Mouse (Mus musculus) CD4-positive helper T cell, adult 2 months (primary cell): ENCODE results near the gene Fscn3.

ENCODE experiments used
- DNase-seq: peaks from one replicate; pipeline ENCODE4 v3.0.0-alpha.2; 2012; ENCODE audit warnings: low read depth, missing footprints, low spot score

Fscn3 gene

DNA sequence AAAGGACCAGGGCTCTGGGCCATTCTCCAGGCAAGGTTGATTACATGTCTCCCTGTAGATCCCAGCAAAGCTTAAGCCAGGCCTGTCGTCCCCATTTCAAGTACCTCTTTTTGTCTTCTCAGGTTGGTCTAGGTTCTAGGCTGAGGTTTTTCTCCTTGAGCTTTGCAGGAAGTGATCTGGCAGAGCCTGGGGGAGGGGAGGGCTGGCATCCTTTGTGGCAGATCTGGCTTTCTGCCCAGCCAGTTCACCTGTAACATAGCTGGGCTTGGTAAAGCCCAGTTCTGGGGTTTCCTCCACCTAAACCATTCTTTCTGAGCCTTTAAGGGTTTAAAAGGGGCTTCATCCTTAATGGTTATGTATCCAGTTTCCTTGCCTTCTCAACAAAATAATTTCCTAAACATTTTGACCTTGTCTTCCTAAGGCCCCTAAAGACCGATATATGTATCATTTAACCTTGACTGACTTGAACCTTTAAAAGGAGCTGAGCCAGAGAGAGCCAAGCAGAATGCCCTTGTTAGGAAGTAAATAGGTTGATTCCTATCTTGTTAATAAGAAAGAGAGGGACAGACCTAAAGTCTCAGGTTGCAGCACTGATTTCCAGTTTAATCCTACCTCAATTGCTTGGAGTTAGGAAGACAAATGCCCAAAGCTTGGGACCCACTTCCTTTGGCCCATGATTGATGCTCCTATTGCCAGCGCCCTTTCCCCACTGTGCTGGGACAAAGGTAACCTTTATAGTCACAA lies at the start of gene Fscn3:
Fscn3 (plus strand) TSS at position 694 of the 744 bp plus-strand sequence.
- DNase-seq, result peak; percentile 73

DNA sequence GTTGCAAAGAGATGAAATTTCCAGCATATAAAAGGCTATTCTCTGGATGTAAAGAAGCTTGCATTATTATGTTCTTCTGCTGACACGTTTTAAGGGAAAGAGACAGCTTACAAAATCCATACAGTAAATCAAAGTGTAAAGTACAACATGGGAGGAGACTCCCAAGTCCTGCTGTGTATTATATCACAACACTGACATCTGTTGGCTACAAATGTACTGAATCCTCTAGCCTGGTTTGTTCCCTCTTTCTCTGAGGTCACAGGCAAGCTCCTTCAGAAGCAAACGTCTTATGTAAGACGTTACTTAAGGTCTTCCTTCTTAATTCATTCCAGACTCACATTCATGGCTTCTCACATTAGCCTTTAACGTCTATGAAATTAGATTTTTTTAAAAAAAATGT lies 45.6 kb upstream of the Fscn3 start:
- peak; percentile 30 for DNase-seq

GRCm38 (mm10) chr6:28385169-28385568 lies 42.4 kb upstream of the Fscn3 start:
- no peak for DNase-seq

DNA sequence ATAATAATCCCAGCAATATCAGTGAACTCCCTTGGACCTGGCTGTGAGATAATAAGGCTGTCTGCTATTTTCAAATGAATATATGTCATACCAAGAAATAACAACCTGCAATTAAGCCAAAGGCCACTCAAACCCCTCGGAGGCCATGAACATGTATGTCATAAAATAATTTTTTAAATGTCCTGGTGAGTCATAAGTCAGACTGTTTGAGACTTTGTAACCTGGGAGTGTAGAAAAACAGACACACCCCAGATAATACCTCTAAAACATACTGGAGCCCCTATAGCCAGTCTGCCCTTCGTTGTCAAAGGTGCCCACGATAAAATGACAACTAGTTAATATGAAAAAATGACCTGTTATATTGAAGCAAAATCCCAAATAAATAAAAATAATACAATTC lies 38.6 kb upstream of the Fscn3 start:
- no peak for DNase-seq

DNA sequence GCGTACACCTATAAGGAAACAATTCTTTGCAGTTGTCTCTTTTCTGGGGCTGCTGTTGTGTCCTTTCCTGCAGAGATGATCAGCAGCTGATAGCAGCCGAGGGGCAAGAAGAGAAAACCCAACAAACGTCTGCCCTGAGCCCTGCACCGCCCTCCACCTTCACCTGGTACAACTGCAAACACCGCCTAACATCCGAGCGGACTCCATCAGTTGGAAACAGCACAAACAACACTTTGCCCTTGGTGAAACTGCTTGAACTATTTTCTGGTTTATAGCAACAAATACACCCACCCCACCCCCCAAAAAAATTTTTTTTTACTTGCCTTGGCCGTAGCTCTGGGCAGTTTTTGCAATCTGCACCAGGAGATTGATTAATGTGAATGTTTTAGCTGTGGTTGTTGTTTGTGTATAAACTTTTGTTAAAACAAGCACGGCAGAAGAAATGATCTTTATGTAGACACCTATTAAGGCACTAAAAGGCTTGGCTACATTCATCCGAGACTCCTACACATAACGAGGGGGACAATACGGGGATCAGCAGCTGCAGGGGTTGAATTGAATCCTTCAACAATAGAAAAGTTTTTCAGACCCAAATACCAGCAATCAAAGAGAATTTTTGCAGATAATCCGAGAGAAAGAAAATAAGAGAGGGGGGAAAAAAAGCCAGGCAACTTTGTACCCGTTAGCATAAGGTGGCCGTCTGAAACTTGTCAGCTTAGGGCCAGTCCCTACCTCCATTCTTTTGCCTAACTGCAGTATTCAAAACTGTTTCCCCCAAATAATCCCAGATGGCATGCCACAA lies 31.3 kb upstream of the Fscn3 start:
- no peak for DNase-seq

DNA sequence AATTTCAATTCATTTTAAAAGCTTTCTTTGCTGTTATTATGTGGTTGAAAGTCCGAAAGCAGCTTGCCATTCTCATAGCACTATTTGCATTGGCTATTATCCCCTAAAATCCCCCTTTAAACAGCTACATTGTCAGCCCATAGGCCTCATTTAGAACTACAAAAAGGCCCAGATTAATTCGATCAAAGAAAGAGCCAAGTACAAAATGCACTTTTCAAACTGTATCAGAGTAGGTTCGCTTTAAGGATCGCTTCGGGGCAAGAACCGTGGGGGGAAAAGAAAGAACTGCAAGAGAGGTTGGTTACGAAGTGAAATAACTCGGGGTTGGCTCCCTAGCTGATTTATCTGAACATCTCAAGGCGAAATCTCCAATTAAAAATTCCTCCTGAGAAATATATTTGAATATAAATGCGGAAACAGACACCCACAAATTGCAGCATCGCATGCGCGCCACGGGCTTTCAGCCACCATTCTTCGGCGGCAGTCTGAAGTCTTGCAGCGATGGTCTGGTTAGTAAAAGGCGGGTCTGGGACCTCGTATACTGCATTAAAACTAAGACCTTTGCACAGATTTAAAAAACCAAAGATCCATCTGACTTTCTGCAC lies 30.6 kb upstream of the Fscn3 start:
- DNase-seq, result peak; percentile 9

DNA sequence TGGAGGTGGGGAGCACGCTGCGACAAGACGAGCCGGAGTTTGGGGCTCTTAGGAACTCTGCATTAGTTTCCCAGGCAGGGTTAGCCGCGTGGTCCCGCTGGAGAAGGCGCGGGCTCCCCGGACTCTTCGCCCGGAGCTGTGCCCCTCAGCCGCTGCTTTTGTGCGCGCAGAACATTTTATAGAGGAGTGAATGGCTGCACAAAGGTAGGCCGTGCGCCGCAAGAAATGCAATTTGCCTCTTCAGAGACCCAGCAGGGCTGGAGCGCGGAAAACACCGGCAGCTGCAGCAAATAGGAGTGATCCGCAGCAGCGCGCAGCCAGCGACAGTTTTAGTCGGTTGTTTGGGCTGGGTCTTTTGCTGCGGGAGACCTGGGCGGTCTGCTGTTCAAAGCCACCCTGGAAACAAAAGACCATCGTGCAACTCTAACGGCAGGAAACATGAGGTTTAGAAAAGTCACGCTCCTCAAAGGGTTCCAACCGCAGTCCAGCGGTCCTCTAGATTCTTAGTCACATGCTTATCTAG lies 29.8 kb upstream of the Fscn3 start, which contains the start of gene Zfp800:
Zfp800 (minus strand) TSS at position 325 of the 523 bp plus-strand sequence.
- DNase-seq, result peak; percentile 34

- no peak for DNase-seq
These were observed 28.9 kb upstream of the Fscn3 start for GRCm38 (mm10) chr6:28398726-28399125.

DNA sequence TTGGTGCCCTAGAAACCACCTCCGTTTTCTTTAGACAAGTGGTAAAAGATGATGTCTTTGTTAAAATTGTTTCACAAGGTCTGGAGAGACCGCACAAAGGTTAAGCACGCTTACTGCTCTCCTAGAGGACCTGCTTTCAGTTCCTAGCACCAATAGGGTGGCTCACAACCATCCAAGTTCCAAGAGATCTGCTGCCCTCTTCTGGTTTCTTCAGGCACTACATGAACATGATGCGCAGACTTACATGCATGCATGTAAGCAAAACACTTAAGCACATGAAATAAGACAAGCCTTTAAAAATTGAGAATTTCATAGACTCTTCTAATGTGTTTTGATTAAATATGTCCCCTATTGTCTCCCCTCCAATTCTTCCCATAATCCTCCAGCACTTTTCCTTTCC lies 27.8 kb upstream of the Fscn3 start:
- DNase-seq, result peak; percentile 39

DNA sequence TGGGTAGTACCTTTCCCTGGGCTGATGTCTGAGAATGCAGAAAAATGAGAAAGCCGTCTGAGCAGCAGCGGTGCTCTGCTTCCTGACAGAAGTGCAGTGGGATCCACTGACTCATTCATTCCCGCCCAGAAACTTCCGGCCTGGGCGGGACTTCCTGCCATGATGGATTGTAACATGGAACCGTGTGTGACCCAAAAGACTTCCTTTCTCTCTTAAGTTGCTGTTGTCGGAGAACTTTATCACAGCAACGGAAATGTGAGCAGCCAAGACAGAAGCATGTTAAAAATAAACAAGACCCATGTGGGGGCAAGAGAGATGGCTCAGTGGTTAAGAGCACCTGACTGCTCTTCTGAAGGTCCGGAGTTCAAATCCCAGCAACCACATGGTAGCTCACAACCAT lies 17.5 kb upstream of the Fscn3 start:
- DNase-seq, result peak; percentile 65

DNA sequence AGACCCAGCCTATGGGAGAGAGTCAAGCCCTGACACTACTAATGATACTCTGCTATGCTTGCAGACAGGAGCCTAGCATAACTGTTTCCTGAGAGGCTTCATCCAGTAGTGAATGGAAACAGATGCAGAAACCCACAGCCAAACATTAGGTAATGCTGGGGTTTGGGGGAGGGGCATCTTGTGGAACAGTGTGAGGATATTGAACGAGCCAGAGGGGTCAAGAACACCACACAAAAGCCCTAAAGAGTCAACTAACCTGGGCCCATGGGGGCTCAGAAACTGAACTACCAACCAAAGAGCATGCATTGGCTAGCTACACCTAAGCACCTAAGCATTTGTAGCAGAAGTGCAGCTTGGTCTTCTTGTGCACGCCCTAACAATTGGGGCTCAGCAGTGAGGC lies 16.4 kb upstream of the Fscn3 start:
- DNase-seq, result no peak

GRCm38 (mm10) chr6:28416981-28417380 lies 10.6 kb upstream of the Fscn3 start:
- DNase-seq, result no peak

- no peak for DNase-seq
These were observed 9.1 kb upstream of the Fscn3 start for GRCm38 (mm10) chr6:28418449-28418848.

DNA sequence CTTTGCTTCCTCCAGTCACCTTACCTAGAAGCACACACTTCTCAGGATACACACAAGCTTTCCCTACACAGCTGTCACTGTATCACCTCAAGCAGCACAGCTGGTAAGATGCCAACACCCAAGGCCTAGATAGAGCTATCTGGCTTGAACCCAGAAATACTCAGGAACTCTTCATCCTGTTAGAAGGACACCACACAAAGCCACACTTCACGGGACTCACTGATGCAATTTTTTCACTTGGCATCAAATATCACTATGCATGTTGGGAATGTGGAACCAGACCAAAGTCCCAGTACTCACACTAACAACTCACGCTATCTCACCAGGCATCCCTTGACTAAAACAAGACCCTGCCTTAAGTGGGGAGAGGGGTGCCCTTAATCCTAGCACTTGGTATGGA lies 7.9 kb upstream of the Fscn3 start:
- DNase-seq, result no peak

- no peak for DNase-seq
These were observed 7.2 kb upstream of the Fscn3 start for GRCm38 (mm10) chr6:28420361-28420760.

DNA sequence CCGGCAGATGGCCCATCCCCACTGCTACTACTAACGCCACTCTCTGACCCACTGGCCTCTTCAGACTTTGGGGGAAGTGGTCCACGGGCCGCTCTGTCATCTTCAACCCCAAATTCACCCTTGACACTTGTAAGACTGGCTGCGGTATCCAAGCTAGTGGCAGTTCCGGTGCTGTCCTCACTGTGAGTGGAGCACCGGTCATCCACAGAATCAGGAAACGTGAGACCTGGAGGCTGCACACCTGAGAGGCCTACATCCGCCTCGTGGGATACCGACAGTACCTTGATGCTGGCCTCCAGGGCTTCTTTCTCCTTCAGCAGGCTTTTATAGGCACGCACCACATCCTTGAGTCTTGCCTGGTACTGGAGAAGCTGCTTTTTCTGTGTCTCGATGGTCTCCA lies 6.7 kb upstream of the Fscn3 start:
- peak; percentile 28 for DNase-seq

- DNase-seq, result peak; percentile 98
These were observed 6.1 kb upstream of the Fscn3 start for GRCm38 (mm10) chr6:28421469-28422000.

GRCm38 (mm10) chr6:28422651-28423290 lies 4.8 kb upstream of the Fscn3 start:
- no peak for DNase-seq

DNA sequence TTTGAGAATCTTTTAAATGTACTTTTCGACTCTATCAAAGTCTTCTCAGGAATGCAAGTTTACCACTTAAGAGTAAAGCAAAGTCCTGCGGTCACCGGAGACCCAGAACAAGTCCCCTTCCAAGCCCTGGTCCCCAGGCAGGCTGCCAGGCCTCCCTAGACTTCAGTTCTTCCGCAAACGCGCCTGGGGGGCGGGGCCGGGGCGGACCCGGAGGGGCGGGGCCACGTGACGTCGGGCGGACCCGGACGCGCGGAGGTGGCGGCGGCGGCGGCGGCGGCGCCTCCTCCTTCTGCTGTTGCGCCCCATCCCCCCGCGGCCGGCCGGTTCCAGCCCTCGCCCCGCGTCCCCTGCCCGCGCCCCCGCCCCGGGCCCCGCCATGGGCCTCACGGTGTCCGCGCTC lies 4.3 kb upstream of the Fscn3 start, which contains the start of gene Arf5:
Arf5 (plus strand) TSS at position 248 of the 400 bp plus-strand sequence.
- DNase-seq, result peak; percentile 90

- DNase-seq, result peak; percentile 67
These were observed 3.6 kb upstream of the Fscn3 start for GRCm38 (mm10) chr6:28423767-28424695.
